Mouse (Mus musculus): ENCODE results near the gene AC109138.7.
A peak's percentile ranks its signal among the peaks of the same experiment; 100 is the strongest.

The AC109138.7 gene

GRCm38 (mm10) chr19:4214071-4214770, at the start of gene AC109138.7, which contains the start of gene Clcf1:
Gene AC109138.7 (plus strand): TSS chr19:4214357.
Gene Clcf1 (plus strand): TSS chr19:4214238.
- Histone ChIP-seq H3K4me1 (replicated peaks; ENCODE audit: low read depth, low read length) (peaks cover 46% of the 10 kb centered on the region), H3K9me3 (ENCODE audit: low read length) (no peaks in the 10 kb centered on the region), H3K36me3 (ENCODE audit: insufficient read depth, low read length) (no peaks in the 10 kb centered on the region), H3K4me3 (replicated peaks; ENCODE audit: low read length) (peak within 1 kb of the TSS; percentile 87), H3K27me3 (ENCODE audit: insufficient read depth, low read length) (peaks cover 81% of the 10 kb centered on the region)
- TF ChIP-seq POU5F1 (IDR thresholded peaks at IDR 0.05; ENCODE audit: borderline replicate concordance, low read length), result no peak
- no peak for TF ChIP-seq CTCF (conservative IDR thresholded peaks at IDR 0.05; ENCODE audit: low read length)
- no peak for TF ChIP-seq NANOG (IDR thresholded peaks at IDR 0.05; ENCODE audit: borderline replicate concordance, low read length)

GRCm38 (mm10) chr19:4164721-4165120, 49.4 kb upstream of the AC109138.7 start:
- no peak overlapping the region for H3K4me3 ChIP-seq (replicated peaks; ENCODE audit: low read length)
- no peak for TF ChIP-seq NANOG (IDR thresholded peaks at IDR 0.05; ENCODE audit: borderline replicate concordance, low read length)
- no peak for TF ChIP-seq POU5F1 (IDR thresholded peaks at IDR 0.05; ENCODE audit: borderline replicate concordance, low read length)
- no peaks in the 10 kb centered on the region for H3K27me3 ChIP-seq (ENCODE audit: insufficient read depth, low read length)
- no peaks in the 10 kb centered on the region for H3K9me3 ChIP-seq (ENCODE audit: low read length)
- peaks cover 70% of the 10 kb centered on the region for H3K4me1 ChIP-seq (replicated peaks; ENCODE audit: low read depth, low read length)
- peaks cover 20% of the 10 kb centered on the region for H3K36me3 ChIP-seq (ENCODE audit: insufficient read depth, low read length)

GRCm38 (mm10) chr19:4166678-4167476, 47.3 kb upstream of the AC109138.7 start:
- Histone ChIP-seq H3K9me3 (ENCODE audit: low read length) (no peaks in the 10 kb centered on the region), H3K36me3 (ENCODE audit: insufficient read depth, low read length) (0 out of 2 replicates have a peak, but pooled peaks cover under 1% of the 10 kb centered on the region), H3K27me3 (ENCODE audit: insufficient read depth, low read length) (peaks cover 6% of the 10 kb centered on the region; the same call in 1 of the 2 replicates), H3K4me3 (replicated peaks; ENCODE audit: low read length) (no peak overlapping the region), H3K4me1 (replicated peaks; ENCODE audit: low read depth, low read length) (peaks cover 80% of the 10 kb centered on the region)
- no peak for TF ChIP-seq NANOG (IDR thresholded peaks at IDR 0.05; ENCODE audit: borderline replicate concordance, low read length)
- no peak for TF ChIP-seq CTCF (conservative IDR thresholded peaks at IDR 0.05; ENCODE audit: low read length)
- no peak for TF ChIP-seq POU5F1 (IDR thresholded peaks at IDR 0.05; ENCODE audit: borderline replicate concordance, low read length)

GRCm38 (mm10) chr19:4169378-4169784, 44.8 kb upstream of the AC109138.7 start:
- TF ChIP-seq POU5F1 (IDR thresholded peaks at IDR 0.05; ENCODE audit: borderline replicate concordance, low read length) (no peak), NANOG (IDR thresholded peaks at IDR 0.05; ENCODE audit: borderline replicate concordance, low read length) (no peak), CTCF (conservative IDR thresholded peaks at IDR 0.05; ENCODE audit: low read length) (no peak)
- Histone ChIP-seq H3K9me3 (ENCODE audit: low read length) (no peaks in the 10 kb centered on the region), H3K27me3 (ENCODE audit: insufficient read depth, low read length) (peaks cover 6% of the 10 kb centered on the region; the same call in 1 of the 2 replicates), H3K4me3 (replicated peaks; ENCODE audit: low read length) (peak overlapping the region; percentile 84), H3K4me1 (replicated peaks; ENCODE audit: low read depth, low read length) (peaks cover 84% of the 10 kb centered on the region), H3K36me3 (ENCODE audit: insufficient read depth, low read length) (no peaks in the 10 kb centered on the region)

DNA sequence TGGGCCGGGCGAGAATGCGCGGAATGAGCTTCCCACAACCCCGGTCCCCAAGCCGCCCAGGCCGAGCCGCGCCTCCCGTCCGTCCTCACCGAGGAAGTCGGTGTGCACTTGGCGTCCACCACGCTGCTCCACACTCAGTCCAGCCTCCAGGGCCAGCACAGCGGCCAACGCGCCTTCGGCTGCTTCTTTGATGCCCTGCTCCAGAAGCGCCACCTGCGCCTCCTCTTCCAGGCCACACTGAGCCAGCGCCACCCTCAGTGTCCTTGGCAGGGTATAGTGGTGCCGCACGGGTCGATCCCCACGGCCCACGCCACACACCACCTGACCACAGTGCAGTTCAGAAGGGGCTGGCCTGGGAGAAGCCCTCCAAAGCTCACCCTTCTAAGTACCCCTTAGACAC, 44.3 kb upstream of the AC109138.7 start:
- TF ChIP-seq POU5F1 (IDR thresholded peaks at IDR 0.05; ENCODE audit: borderline replicate concordance, low read length) (no peak), NANOG (IDR thresholded peaks at IDR 0.05; ENCODE audit: borderline replicate concordance, low read length) (no peak), CTCF (conservative IDR thresholded peaks at IDR 0.05; ENCODE audit: low read length) (no peak)

GRCm38 (mm10) chr19:4170723-4171392, 43.3 kb upstream of the AC109138.7 start:
- Histone ChIP-seq H3K4me3 (replicated peaks; ENCODE audit: low read length) (peak overlapping the region; percentile 84), H3K9me3 (ENCODE audit: low read length) (no peaks in the 10 kb centered on the region), H3K4me1 (replicated peaks; ENCODE audit: low read depth, low read length) (peaks cover 84% of the 10 kb centered on the region), H3K27me3 (ENCODE audit: insufficient read depth, low read length) (peaks cover 7% of the 10 kb centered on the region; the same call in 1 of the 2 replicates), H3K36me3 (ENCODE audit: insufficient read depth, low read length) (no peaks in the 10 kb centered on the region)
- TF ChIP-seq POU5F1 (IDR thresholded peaks at IDR 0.05; ENCODE audit: borderline replicate concordance, low read length) (no peak), NANOG (IDR thresholded peaks at IDR 0.05; ENCODE audit: borderline replicate concordance, low read length) (no peak), CTCF (conservative IDR thresholded peaks at IDR 0.05; ENCODE audit: low read length) (no peak)

More for the DNA sequence above, 44.3 kb upstream of the AC109138.7 start:
- peaks cover 84% of the 10 kb centered on the region for H3K4me1 ChIP-seq (replicated peaks; ENCODE audit: low read depth, low read length)
- no peaks in the 10 kb centered on the region for H3K9me3 ChIP-seq (ENCODE audit: low read length)
- peaks cover 6% of the 10 kb centered on the region; the same call in 1 of the 2 replicates for H3K27me3 ChIP-seq (ENCODE audit: insufficient read depth, low read length)
- no peaks in the 10 kb centered on the region for H3K36me3 ChIP-seq (ENCODE audit: insufficient read depth, low read length)
- peak overlapping the region; percentile 84 for H3K4me3 ChIP-seq (replicated peaks; ENCODE audit: low read length)

DNA sequence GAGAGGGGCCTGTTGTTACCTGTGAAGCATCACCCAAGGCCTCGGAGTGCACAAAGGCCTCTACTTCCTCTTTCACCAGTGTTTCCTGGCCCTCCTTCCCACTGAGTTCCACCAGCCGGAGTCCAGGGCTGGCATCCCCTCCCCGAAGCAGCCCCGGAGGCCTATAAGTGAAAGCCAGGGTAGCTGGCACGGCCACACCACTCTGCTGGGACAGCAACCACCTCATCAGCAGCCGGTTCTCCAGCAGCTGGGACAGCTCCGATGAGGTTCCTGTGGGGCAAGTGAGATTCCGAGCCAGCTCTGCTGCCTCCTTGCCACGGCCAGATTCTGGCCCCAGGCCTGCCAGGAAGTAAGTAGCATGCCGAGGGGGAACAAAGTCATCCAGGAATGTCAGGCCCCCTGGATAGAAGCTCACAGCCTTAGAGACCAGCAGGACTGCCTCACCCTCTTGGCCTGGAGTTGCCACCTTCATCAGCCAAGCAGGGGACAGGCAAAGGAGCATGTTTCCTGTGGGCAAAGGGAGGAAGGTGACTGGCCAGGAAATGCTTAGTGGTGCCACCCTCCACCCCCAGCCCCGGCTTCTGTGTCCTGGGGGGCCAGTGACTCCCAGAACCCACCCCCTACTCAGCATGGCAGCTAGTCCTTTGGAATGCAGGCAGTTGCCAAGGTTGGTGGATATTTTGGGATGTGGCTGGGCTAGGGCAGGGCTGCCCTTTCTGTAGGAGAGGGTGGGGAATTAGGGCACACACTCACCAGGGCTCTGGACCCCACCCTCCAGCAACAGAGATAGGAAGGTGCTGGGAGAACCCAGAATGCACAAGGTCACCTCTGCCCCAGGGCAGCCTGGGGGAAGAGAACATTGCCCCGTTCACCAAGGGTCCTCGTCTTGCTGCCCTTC, 42.5 kb upstream of the AC109138.7 start:
- TF ChIP-seq POU5F1 (IDR thresholded peaks at IDR 0.05; ENCODE audit: borderline replicate concordance, low read length), result no peak
- TF ChIP-seq NANOG (IDR thresholded peaks at IDR 0.05; ENCODE audit: borderline replicate concordance, low read length), result no peak
- no peak for TF ChIP-seq CTCF (conservative IDR thresholded peaks at IDR 0.05; ENCODE audit: low read length)
- Histone ChIP-seq H3K4me3 (replicated peaks; ENCODE audit: low read length) (no peak overlapping the region), H3K4me1 (replicated peaks; ENCODE audit: low read depth, low read length) (peaks cover 79% of the 10 kb centered on the region), H3K36me3 (ENCODE audit: insufficient read depth, low read length) (no peaks in the 10 kb centered on the region), H3K27me3 (ENCODE audit: insufficient read depth, low read length) (peaks cover 11% of the 10 kb centered on the region; the same call in 1 of the 2 replicates), H3K9me3 (ENCODE audit: low read length) (no peaks in the 10 kb centered on the region)

Data from E14TG2a.4 (cell line).